Mouse (Mus musculus): ENCODE results near the gene Mmp14.

The Mmp14 gene

DNA sequence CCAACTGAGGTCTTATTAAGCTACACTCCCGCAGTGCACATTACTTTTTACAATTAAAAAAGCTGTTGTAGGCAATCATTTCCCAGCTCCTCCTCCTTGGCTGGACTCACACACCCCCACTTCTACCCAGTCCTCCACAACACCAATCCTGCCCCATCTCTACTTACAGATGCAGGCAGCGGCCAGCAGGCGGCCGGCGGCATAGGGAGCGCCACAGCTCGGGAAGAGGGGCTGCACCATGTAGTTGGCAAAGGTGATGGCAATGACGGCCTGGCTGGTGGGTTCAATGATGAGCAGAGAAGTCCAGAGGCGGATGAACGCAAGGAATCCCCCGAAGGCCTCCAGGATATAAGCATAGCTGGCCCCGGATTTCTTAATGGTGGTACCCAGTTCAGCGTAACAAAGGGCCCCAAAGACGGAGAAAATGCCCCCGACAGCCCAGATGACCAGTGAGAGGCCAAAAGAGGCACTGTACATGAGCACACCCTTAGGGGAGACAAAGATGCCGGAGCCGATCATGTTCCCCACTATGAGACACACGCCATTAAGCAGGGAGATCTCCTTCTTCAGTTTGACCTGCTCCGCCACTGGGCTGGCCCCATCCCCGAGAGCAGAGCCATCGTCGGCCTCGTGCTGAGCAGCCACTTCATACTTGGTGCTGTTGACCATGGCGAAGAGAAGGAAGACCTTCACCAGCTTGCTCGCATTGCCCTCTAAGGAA is 22.9 kb upstream of the Mmp14 start:
- no peak for TF ChIP-seq GATA4 (IDR thresholded peaks at IDR 0.05; ENCODE audit: insufficient replicate concordance, low read length)

DNA sequence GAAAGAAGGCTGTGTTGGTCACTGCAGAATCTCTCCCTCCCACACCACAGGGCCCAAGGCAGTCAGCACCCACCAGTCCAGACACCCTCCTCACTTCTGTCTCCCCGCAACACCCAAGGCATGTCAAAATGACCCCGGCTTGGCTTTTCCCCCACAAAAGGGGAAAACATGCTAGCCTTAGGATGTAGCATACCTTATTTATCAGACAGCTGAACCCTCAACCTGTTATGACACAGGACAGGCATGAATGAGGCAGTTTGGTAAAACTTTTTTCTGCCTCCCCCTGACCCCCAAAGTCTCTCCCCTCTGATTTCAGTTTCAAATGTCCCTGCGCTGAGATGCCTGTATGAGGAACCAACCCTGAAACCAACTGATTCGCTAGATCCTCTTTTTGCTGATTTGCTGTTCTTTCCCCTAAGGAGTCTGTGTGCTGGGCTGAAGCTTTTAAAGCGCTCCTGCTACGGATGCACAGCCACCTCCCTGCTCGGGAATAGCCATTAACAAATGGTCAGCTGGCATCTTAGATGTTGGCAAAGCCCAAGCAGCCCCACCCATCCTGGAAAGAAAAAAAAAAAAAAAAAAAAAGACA is 22.3 kb upstream of the Mmp14 start:
- TF ChIP-seq GATA4 (IDR thresholded peaks at IDR 0.05; ENCODE audit: insufficient replicate concordance, low read length), result no peak

DNA sequence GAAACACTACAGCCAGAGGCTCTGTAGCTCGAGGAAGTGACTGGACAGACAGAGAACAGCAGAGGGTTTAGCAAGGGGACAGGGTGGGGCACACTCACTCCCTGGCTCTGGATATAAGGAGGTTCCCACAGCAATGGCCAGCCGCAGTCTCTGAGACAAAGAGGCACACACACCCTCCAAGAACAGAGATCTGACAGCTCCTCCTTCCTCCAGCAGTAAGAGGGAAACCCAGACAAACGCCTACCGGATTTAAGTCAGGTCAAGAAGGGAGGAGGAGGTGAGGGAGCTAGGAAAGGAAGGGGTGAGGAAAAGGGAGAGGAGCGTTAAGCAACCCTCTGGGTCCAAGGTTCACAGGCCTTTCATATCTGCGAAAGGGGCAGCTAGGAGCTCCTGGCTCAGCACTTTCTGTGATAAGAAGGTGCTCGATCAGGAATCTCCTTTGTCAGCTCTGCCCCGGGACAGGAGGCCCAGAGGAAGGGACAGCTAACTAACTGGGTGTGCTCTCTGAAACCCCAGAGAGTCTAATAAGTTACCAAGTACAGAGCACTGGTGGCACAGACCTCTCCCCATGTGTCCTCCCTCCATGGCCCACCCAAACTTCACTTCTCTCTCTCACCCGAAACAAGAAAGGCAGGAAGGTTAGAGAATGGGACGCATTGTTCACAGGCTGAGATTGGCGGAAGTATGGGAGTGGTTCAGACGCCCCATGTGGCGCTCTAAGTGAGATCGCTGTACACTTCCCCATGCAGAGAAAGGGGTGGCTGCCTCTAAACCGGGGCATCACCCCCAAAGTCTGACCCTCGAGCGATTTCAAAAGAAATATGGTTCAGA is 21.2 kb upstream of the Mmp14 start:
- TF ChIP-seq GATA4 (IDR thresholded peaks at IDR 0.05; ENCODE audit: insufficient replicate concordance, low read length), result peak; percentile 87; the same call in 1 of the 2 replicates

DNA sequence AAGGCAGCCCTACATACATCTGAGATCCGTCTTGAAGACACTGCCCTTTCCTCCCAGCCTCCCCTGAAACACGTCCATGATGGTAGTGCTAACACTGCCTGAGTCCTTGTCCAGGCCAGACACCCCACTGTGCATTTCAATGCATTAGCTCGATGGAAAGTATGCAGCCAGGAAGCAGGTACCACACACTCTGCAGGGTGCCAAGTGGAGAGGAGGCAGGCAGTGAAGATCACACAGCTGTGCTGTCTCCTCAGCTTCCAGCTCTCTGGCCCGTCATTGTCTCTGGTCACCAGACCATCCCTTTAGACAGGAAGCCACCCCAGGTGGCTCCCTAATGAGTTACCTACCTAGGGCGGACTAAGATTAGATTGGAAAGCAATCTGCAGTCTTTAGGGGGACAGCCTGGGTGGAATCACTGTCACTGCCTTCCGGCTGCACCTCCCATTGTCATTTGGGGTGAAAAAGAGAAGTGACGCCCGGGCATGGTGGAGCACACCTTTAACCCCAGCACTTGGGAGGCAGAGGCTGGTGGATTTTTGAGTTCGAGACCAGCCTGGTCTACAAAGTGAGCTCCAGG is 19.3 kb upstream of the Mmp14 start:
- TF ChIP-seq GATA4 (IDR thresholded peaks at IDR 0.05; ENCODE audit: insufficient replicate concordance, low read length), result no peak

DNA sequence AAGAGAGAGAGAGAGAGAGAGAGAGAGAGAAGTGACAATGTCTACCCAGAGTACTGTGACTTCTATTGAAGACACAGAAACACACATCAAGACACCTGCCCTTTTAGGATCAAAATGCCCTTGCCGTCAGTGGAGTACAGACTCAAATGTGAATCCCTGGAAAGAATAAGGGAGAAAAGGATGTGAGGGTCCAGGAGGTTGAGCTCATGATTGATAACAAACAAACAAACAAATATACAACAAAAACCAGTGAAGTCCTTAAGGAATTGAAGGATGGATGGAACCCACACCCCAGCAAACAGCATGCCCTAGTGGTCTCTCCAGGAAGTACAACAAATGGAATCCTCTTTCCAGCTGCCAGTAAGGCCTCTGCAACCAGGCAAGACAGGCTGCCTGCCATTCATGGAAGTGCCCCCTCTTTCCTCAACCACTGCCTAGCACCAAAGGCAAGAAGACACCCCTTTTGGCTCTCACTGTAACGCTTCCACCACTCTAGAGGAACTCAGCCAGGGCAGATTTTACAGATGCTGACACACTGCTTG is 18.7 kb upstream of the Mmp14 start:
- no peak for TF ChIP-seq GATA4 (IDR thresholded peaks at IDR 0.05; ENCODE audit: insufficient replicate concordance, low read length)

DNA sequence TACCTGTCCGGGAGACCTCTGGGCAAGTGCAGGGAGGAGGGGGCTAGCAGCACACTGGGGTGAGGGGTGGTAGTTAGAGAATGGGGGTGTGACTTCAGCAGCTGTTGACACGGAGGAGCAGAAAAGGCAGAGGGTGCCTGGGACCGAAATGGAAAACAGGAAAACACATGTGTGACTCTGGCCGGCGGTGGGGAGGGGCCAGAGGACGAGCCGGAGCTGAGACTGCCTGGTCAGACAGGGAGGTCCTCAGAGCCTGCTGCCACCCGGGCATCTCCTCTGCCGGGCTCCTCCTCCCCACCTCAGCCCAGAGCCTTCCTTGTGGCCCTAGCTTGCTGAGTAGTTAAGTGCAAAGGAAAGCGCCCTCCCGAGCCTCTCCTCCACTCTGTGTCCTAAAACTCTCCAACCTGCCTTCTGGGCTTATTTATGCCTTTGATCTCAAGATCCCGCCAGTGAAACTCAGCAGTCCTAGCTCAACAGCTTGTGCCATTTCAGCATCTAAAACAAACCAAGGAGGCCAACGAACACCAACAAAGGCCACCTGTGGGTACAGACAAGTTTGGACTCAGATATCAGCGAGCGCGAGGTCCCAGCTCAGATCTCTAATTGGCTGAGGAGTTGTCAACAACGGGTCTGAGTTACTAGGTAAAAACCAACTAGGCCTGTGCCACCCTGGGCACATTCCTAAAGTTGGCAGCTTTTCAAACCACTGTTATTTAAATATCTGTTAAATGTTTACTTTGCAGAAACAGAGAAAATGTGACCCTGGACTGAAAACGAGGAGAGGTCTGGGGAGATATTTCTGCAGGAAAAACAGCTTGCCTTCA is 17.3 kb upstream of the Mmp14 start:
- TF ChIP-seq GATA4 (IDR thresholded peaks at IDR 0.05; ENCODE audit: insufficient replicate concordance, low read length), result no peak

DNA sequence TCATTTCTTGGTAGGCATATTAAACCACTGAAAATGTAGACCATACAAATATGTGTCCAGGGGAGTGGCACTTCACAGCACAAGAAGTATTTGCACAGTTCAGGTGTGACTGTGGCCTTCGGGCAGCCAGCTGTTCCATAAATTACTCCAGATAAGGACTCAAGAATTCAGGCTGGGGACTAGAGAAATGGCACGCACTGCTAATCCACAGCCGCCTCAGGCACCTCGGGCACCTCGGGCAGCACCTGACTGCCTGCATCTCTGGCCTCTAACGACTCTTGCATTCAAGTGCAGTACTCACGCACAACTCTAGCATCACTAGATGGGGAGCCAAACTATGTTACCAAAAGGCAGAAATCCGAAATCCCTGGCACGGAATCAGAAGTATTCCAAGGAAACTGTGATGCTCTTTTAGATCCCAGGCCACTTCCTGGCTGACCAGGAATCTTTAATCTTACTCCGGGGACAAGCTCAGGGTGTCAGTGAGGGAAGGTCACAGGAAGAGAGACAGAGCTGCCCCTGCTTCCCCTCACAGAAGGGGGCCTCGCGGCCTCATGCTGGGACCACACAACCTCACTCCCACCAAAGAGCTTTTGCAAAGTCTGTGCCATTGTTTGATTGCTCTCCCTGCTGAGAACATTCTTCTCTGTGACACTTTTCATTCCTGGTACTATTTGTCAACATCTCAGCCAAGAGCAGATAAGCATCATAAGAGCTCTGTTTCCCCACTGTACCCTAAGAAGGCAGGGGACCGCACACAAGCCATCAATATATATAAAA is 16.0 kb upstream of the Mmp14 start:
- TF ChIP-seq GATA4 (IDR thresholded peaks at IDR 0.05; ENCODE audit: insufficient replicate concordance, low read length), result no peak

DNA sequence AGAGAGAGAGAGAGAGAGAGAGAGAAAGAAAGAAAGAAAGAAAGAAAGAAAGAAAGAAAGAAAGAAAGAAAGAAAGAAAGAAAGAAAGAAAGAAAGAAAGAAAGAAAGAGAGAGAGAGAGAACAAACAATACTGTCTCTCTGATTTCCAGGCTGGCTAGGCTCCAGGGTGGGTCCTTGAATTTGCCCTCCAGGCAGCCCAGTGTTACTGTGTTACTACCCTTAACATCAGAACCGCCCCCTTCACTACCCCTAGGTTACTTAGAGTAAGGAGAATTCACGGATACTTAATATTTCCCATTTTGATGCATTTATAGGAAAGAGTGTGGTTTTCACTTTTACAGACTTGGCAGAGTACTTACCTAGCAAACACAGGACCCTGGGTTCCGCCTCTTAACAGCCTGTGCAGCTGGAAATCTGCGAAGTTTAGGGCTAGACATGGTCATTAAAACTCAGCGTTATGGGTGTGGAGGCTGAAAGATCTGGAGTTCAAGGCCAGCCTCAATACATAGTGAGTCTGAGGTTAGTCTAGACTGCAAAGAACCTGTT is 15.1 kb upstream of the Mmp14 start:
- no peak for TF ChIP-seq GATA4 (IDR thresholded peaks at IDR 0.05; ENCODE audit: insufficient replicate concordance, low read length)

DNA sequence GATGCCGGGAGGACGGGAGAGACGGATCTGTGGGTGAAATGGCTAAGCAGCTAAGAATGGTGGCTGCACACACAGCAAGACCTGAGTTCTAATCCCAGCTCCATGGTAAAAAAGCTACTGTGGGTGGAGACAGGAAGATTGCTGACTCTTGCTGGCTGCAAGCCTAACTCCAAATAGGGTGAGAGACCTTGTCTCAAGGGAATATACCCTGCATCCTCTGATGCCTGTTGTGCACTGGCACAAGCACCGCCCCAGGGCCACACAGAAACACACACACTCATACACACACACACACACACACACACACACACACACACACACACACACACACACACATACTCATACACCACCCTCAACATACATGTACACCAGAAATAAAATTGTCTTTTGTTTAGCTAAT is 14.6 kb upstream of the Mmp14 start:
- no peak for TF ChIP-seq GATA4 (IDR thresholded peaks at IDR 0.05; ENCODE audit: insufficient replicate concordance, low read length)

DNA sequence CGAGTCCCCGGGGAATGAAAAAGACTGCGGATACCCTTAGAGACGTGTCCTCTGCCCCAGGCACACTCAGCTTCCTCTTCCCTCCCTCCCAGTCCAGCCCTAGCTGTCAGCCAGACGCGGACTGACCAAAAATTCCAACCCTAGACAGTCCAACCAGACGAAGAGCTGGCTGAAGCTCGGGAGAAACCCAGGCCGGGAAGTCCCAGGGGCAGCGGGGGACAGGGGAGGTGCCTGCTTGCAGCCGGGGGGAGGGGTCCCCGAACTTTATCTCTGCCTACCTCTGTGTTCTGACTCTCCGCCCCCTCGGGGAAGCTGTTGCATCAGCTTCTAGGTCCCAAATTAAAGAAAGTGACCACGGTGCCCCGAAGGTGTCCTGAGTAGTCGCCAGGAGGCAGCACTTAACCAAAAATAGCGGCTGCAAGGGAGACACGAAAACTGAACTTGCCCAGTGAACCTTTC is 13.8 kb upstream of the Mmp14 start, which contains the start of gene Slc7a7:
Slc7a7 (minus strand) TSS at position 158 of the 459 bp plus-strand sequence.
- TF ChIP-seq GATA4 (IDR thresholded peaks at IDR 0.05; ENCODE audit: insufficient replicate concordance, low read length), result no peak

DNA sequence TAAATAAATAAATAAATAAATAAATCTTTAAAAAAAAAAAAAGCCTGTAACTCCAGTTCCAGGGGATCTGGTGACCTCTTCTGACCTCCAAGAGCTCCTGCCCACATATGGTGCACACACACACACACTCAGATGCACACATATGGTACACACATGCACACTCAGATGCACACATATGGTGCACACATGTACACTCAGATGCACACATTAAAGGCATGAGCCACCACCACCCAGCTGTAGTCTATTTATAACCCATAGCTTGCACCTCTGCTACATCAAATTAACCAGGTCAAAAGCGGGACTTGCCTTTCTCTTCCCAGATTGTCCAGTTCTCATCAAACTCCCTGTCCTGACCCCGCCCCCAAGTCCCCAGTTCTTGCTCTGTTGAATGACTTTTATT is 10.4 kb upstream of the Mmp14 start:
- TF ChIP-seq GATA4 (IDR thresholded peaks at IDR 0.05; ENCODE audit: insufficient replicate concordance, low read length), result no peak

DNA sequence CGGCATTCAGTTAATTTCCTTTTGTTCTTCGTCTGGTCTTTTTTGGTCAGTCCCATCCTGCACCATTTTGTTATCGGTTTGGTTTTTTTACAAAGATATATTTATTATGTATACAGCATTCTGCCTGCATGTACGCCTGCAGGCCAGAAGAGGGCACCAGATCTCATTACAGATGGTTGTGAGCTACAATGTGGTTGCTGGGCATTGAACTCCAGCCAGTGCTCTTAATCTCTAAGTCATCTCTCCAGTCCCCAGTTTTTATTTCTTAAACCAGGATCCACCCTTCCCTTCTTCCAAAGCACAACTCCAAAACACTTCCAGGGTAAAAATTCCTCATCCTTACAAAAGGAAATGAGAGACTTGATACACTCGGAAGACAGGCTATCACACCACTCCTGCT is 8.0 kb upstream of the Mmp14 start:
- no peak for TF ChIP-seq GATA4 (IDR thresholded peaks at IDR 0.05; ENCODE audit: insufficient replicate concordance, low read length)

DNA sequence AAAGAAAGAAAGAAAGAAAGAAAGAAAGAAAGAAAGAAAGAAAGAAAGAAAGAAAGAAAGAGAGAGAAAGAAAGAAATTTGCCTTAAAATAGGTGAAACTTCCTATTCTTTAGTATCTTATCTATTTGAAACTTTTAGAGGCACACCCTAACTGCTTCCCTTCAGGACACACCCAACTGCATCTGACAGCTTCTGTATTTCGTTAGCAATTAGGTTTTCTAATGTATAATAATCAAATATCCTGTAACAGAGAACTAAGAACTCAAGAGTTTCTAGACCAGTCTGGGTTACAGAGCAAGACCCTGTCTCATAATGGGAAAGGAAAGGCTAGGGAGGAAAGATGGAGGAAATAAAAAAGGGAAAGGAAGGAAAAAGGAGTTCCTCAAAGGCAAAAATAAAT is 6.8 kb upstream of the Mmp14 start:
- TF ChIP-seq GATA4 (IDR thresholded peaks at IDR 0.05; ENCODE audit: insufficient replicate concordance, low read length), result no peak

All from liver, adult (tissue).